Mouse (Mus musculus) small intestine, adult 2 months (tissue): ENCODE measurements around the gene Cd28.

Experiments
- CTCF ChIP-seq: fragments of 200-500 bp; IDR thresholded peaks from 2 replicates; pipeline ENCODE4 v1.5.1; 2012; ENCODE audit warnings: low read depth, mild to moderate bottlenecking, control low read depth, inconsistent platforms, low read length, moderate library complexity, mixed read lengths; ENCODE audit not compliant: insufficient replicate concordance, insufficient read length; ENCODE audit errors: extremely low read depth
- POLR2A ChIP-seq: fragments of 200-500 bp; IDR thresholded peaks from 2 replicates; pipeline ENCODE4 v1.6.1; 2012; ENCODE audit warnings: low read depth, mild to moderate bottlenecking, control low read depth, inconsistent platforms, low read length, moderate library complexity

DNA sequence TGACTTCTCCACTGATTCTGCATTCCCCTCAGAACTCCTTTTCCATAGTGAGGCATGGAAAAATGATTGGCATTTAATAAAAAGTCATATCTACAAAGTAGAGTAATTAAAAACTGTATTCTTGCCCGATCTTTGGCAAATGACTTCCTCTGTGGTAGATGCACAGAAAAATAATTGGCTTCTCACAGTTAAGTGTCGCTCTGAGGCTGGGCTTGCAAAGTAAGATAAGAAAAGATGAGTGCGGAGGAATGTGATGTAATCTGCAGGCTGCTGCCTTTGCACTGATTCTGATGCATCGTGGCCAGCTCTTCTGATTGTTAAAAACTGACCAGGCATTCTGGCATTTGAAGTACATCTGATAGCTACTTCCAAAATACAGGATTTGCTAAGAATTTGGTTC is 32.3 kb downstream of the Cd28 start:
- no peak for TF ChIP-seq POLR2A
- no peak for TF ChIP-seq CTCF
